Mouse (Mus musculus) kidney, adult 2 months (tissue): ENCODE results near the gene Cmss1.

Source experiments
- CTCF ChIP-seq: fragments of 200-500 bp; conservative IDR thresholded peaks from 2 replicates; pipeline ENCODE4 v1.5.1; 2011; ENCODE audit warnings: low read depth, mild to moderate bottlenecking, control low read depth, low read length, moderate library complexity, mixed read lengths; ENCODE audit not compliant: insufficient read depth, insufficient read length
- POLR2A ChIP-seq: fragments of 200-500 bp; IDR thresholded peaks from one replicate; pipeline ENCODE4 v1.6.1; 2011; ENCODE audit warnings: low read depth, low read length, control low read depth

DNA sequence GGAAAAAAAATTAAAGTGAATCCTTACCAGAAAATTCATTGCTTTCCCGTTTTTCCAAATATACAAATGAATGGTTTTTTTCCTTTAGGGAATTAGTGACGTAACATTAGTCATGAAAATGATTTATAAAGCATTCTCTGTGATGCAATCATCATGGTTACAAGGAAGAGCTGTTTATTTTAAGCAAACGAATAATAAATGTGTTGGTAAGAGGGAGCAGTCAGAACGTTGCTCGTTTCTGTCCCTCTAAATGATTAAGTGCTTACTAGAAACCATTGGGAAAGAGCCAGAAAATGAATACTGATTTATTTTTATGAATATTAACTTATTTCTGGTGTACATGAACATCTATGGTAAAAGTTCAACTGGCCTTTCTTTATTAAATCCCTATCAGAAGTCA is 28.1 kb upstream of the Cmss1 start:
- TF ChIP-seq POLR2A = no peak
- no peak for TF ChIP-seq CTCF
